Mouse (Mus musculus): ENCODE results near the gene Zfp980.
"Not testable (repeated sequence)": the region's sequence is repeated elsewhere in the genome, so short reads cannot be mapped to it uniquely, and the experiment has no call there.

Gene Zfp980

DNA sequence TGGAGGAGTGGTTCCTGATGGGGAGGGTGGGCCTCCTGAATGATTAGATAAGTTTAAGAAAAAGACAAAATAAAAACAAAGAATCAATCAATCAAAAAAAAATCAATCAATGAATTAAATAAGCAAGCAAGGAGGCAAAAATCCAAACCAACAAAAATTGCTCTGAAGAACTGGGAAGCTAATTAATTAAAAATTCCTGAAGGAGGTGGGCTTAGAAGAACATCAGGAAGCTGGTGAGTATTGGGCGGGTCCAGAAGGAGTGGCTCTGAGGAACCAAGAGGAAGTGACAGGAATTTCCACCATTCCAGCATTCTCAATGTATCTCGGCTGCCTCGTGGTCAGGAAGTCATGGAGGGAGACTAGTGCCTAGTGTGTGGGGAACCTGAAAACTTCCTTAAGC lies at the start of gene Zfp980:
TSS of gene Zfp980 (plus strand) at position 301 of the 400 bp plus-strand sequence.
- H3K36me3 ChIP-seq (ENCODE audit: insufficient read depth, low read length); H3K4me1 ChIP-seq (replicated peaks; ENCODE audit: low read depth, low read length); H3K9me3 ChIP-seq (ENCODE audit: low read length); H3K27me3 ChIP-seq (ENCODE audit: insufficient read depth, low read length): not testable (repeated sequence)
- H3K4me3 ChIP-seq (replicated peaks; ENCODE audit: low read length): peak within 1 kb of the TSS; percentile 73

DNA sequence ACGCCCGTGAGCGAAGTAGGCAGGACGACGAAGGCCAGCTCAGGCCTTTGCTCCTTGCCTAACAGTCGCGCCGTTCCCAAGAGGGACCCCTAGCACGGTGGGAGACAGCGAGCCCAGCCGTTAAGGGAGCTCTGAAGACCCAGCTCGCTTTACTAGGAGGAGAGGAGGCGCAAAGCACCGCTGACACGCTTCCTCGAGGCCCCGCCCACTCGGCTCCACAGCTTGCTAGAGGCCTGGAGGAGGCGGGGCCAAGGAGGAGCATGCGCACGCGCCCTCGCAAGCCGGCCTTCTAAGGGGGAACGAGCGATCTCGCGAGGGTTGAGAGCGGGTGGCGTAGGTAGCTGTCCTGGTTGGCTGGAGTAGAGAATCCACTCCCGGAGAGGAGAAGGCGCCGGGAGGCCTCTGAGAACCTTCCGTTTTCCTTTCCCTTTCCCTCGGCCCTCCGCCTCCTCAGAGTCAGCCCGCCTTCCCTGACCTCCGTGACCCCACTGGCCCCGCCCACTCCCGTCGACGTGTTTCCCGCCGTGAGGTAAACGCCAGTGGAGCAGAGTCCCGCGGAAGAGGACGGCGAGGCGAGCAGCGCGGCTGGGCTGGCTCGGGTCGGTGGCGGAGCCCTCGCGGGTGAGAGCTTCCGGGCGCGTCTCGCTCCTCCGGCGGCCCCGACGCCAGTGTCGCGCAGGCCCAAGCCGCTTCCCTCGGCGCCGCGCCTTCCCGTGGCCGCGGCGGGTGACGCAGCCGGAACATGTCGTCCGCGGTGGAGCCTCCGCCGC lies 29.9 kb upstream of the Zfp980 start:
- H3K27me3 ChIP-seq (ENCODE audit: insufficient read depth, low read length); H3K4me1 ChIP-seq (replicated peaks; ENCODE audit: low read depth, low read length); H3K36me3 ChIP-seq (ENCODE audit: insufficient read depth, low read length): not testable (repeated sequence)
- H3K4me3 ChIP-seq (replicated peaks; ENCODE audit: low read length): peak overlapping the region; percentile 74
- H3K9me3 ChIP-seq (ENCODE audit: low read length): peaks cover 31% of the 10 kb centered on the region

DNA sequence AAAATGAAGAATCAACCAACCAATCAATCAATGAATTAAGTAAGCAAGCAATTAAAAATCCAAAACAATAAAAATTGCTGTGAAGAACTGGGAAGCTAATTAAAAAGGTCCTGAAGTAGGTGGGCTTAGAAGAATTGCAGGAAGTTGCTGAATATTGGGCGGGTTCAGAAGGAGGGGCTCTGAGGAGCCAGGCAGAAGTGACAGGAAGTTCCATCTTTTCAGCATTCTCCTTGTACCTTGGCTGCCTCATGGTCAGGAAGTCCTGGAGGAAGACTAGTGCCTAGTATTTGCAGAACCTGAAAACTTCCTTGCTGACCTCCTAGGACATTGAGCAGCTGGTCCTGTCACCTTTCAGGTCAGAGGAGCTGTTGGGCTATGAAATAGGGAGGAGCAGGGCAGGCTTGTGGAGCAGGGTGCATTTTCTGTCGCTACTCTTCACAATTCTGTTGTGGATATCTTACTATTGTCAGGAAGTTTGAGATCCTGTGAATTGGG lies 3.8 kb downstream of the Zfp980 start:
- H3K4me1 ChIP-seq (replicated peaks; ENCODE audit: low read depth, low read length): peaks cover 14% of the 10 kb centered on the region
- peak overlapping the region; percentile 82 for H3K4me3 ChIP-seq (replicated peaks; ENCODE audit: low read length)
- H3K9me3 ChIP-seq (ENCODE audit: low read length); H3K27me3 ChIP-seq (ENCODE audit: insufficient read depth, low read length): not testable (repeated sequence)
- H3K36me3 ChIP-seq (ENCODE audit: insufficient read depth, low read length): peaks cover 16% of the 10 kb centered on the region

DNA sequence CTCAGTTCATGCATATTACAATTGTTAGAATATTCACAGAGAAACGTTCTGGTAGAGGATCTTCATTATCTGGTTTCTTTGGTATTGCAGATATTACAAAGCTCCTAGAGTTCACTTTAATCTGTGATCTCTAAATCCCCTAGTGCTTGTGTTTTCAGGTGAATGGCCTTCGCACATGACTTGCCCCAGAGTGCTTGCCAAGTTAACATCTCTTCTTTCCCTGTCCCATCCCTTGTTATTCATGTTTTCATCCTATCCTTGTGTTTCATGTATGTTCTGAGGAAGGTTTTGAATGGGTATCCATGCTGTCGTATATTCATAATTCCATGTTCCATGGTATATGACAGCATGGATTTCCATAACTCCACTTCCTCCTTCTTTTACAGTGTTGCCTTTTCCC lies 9.7 kb downstream of the Zfp980 start:
- H3K4me1 ChIP-seq (replicated peaks; ENCODE audit: low read depth, low read length); H3K4me3 ChIP-seq (replicated peaks; ENCODE audit: low read length); H3K27me3 ChIP-seq (ENCODE audit: insufficient read depth, low read length): not testable (repeated sequence)
- Histone ChIP-seq H3K9me3 (ENCODE audit: low read length) (peaks cover 37% of the 10 kb centered on the region), H3K36me3 (ENCODE audit: insufficient read depth, low read length) (peaks cover 44% of the 10 kb centered on the region)

DNA sequence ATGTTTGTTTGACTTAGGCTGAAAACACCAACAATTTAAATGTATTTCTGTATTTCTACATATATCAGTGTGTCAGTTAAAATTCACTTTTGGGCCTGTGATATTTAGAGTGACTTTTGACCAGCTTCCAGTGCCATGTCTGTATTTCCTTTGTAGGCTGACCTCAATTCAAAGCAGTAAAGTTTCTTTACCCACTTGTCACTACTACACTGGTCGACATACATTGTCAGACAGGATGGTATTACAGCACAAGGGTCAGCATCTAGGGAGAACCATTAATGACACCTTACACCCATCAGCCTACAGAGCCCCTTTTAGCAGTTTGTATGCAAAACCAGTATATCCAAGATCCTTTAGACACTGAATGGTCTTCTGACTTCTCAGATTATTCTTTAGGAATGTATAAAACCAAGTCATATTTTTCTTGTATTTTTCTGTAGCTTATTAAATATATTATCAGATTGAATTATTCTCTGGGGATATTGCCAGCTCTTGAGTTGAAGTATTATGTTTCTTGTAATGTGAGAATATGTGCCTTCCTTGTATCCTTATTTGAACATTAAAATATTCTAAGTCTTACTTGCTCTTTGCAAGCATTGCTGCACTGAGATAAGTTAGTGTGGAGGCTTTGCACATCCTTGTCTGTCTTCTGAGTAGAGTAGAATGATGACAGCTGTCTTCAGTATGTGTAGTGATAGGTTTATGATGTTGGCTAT lies 10.3 kb downstream of the Zfp980 start:
- H3K4me1 ChIP-seq (replicated peaks; ENCODE audit: low read depth, low read length); H3K4me3 ChIP-seq (replicated peaks; ENCODE audit: low read length); H3K27me3 ChIP-seq (ENCODE audit: insufficient read depth, low read length): not testable (repeated sequence)
- Histone ChIP-seq H3K9me3 (ENCODE audit: low read length) (peaks cover 37% of the 10 kb centered on the region), H3K36me3 (ENCODE audit: insufficient read depth, low read length) (peaks cover 44% of the 10 kb centered on the region)

DNA sequence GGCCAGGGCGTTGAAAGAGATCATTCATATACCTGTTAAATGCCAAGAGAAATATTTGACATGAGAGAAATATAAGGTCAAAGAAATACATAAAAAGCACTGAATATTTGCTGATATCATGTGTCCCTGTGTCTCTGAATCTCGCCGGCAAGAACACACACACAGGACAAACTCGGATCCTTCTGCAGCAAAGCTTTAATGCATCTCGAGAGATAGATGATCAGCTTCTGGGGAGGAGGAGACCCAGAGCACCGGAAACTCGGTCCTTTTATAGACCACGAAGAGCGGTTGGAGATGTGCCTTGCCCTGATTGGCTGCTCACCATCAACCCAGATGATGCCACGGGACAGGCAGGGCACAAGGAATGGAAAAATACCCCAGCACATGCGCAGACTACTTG lies 11.5 kb downstream of the Zfp980 start:
- Histone ChIP-seq H3K9me3 (ENCODE audit: low read length) (peaks cover 40% of the 10 kb centered on the region), H3K36me3 (ENCODE audit: insufficient read depth, low read length) (peaks cover 50% of the 10 kb centered on the region)
- not testable (repeated sequence) for H3K4me3 ChIP-seq (replicated peaks; ENCODE audit: low read length); H3K27me3 ChIP-seq (ENCODE audit: insufficient read depth, low read length); H3K4me1 ChIP-seq (replicated peaks; ENCODE audit: low read depth, low read length)

DNA sequence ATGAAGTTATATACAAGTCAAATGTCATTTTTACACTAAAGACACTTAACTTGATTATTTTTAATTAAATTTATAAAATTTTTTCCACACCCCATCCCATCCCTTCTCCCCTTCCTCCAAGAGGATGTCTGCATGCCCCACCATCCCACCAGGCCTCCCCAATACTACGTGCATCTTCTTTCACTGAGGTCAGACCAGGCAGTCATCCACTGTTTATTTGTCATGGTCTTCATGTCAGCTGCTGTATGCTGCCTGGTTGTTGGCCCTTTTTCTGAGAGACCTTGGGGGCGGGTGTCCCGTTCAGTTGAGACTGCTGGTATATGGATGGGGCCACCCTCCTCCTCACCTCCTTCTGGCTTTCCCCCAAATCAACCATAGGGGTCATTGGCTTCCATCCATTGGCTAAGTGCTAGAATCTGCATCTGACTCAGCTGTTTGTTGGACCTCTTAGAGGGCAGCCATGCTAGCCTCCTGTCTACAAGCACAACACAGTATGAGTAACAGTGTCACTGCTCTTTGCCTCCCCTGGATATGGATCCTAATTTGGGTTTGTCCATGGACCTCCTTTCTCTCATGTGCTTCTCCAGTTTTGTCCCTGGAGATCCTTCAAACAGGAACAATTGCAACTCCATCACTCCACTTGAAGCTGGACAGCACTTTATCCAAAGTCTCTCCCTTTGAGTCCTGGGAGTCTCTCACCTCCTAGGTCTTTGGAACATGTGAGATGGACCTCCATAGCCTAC lies 12.7 kb downstream of the Zfp980 start:
- H3K36me3 ChIP-seq (ENCODE audit: insufficient read depth, low read length): peaks cover 52% of the 10 kb centered on the region
- not testable (repeated sequence) for H3K4me1 ChIP-seq (replicated peaks; ENCODE audit: low read depth, low read length); H3K4me3 ChIP-seq (replicated peaks; ENCODE audit: low read length); H3K27me3 ChIP-seq (ENCODE audit: insufficient read depth, low read length)
- peaks cover 40% of the 10 kb centered on the region for H3K9me3 ChIP-seq (ENCODE audit: low read length)

DNA sequence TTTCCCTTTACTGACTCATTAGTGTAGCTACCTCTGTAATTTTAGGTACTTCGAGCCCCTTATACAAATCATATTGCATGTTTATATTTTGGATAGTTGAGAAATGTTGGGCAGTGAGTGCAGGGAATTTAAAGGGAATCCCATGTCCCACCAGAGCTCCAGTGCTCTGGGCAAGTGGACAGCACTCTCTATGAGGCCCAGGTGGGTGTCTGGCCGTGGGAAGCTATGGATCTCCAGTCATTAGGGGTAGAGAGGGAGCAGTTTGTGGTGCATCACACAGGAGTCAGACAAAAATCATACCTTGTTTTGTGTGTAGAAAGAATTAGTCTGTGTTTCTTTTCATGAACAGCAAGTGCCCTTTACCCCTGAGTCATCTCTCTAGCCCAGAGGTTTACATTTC lies 15.6 kb downstream of the Zfp980 start:
- H3K4me3 ChIP-seq (replicated peaks; ENCODE audit: low read length); H3K27me3 ChIP-seq (ENCODE audit: insufficient read depth, low read length); H3K4me1 ChIP-seq (replicated peaks; ENCODE audit: low read depth, low read length): not testable (repeated sequence)
- H3K36me3 ChIP-seq (ENCODE audit: insufficient read depth, low read length): peaks cover 43% of the 10 kb centered on the region
- peaks cover 26% of the 10 kb centered on the region for H3K9me3 ChIP-seq (ENCODE audit: low read length)

DNA sequence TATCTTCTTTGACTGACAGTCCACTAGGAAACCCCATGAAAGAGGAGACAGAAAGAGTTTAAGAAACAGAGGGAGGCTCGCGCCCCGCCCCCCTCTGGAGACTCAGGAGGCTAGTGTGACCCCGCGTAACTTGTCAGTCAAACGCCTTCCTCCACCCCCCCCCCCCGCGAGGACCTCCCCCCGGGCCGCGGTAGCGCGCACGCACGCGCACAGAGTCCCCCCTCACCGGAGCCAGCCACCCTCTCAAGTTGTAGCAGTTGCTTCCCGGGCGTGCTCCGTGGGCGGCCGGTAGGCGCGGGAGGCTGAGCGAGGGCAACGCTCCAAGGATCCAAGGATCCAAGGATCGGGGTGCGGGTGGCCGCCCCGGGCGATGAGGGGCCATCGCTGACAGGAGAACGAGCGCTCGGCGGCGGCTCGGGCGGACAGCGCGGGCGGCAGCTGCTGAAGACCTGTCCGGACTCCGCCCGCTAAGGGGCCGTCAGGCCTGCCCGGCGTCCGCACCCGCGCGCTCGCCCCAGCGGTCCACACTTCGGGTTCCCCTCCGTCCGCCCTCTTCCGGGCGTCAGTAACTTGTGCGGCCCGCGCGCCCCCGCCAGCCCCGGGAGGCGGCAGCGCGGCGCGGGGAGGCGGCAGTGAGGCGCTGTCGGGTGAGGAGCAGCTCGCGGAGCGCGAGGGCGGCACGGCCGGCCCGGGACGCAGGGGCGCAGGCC lies 74.6 kb downstream of the Zfp980 start:
- peak overlapping the region; percentile 72 for H3K4me3 ChIP-seq (replicated peaks; ENCODE audit: low read length)
- H3K9me3 ChIP-seq (ENCODE audit: low read length); H3K27me3 ChIP-seq (ENCODE audit: insufficient read depth, low read length); H3K36me3 ChIP-seq (ENCODE audit: insufficient read depth, low read length); H3K4me1 ChIP-seq (replicated peaks; ENCODE audit: low read depth, low read length): not testable (repeated sequence)

DNA sequence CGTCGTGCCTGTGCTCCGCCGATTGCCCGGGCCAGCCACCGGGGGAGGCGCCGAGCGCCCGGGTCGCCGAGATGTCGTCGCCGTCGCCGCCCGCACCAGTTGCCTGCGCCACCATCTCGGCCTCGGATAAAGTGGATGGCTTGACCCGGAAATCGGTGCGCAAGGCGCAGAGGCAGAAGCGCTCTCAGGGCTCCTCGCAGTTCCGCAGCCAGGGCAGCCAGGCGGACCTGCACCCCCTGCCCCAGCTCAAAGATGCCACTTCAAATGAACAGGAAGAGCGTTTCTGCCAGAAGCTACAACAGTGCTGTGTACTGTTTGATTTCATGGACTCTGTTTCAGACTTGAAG lies 75.1 kb downstream of the Zfp980 start:
- H3K27me3 ChIP-seq (ENCODE audit: insufficient read depth, low read length); H3K9me3 ChIP-seq (ENCODE audit: low read length); H3K4me1 ChIP-seq (replicated peaks; ENCODE audit: low read depth, low read length): not testable (repeated sequence)

More for the DNA sequence above, 75.1 kb downstream of the Zfp980 start:
- not testable (repeated sequence) for H3K4me3 ChIP-seq (replicated peaks; ENCODE audit: low read length); H3K36me3 ChIP-seq (ENCODE audit: insufficient read depth, low read length)

Data from E14TG2a.4 (cell line).